Mouse (Mus musculus) layer of hippocampus, postnatal 14 days (tissue): ENCODE measurements around the gene Apba1. TPM values are rescaled to one million over a fixed set of nuclear protein-coding genes. Genes with fewer than 3 reads are reported as not detected.

Experiments used
- DNase-seq, 2 experiments: peaks; one replicate each; pipeline ENCODE4 v3.0.0; 2021 to 2022; ENCODE audit warnings: low spot score in 2 of 2, mixed read lengths in 1 of 2
- total RNA-seq, 2 experiments: library from RNA; stranded (reverse); gene quantifications; 2 replicates each; pipeline ENCODE4 v1.2.3; 2021

Gene Apba1
- total RNA-seq, 2 experiments from 2014 or later = 152 to 160 TPM

DNA sequence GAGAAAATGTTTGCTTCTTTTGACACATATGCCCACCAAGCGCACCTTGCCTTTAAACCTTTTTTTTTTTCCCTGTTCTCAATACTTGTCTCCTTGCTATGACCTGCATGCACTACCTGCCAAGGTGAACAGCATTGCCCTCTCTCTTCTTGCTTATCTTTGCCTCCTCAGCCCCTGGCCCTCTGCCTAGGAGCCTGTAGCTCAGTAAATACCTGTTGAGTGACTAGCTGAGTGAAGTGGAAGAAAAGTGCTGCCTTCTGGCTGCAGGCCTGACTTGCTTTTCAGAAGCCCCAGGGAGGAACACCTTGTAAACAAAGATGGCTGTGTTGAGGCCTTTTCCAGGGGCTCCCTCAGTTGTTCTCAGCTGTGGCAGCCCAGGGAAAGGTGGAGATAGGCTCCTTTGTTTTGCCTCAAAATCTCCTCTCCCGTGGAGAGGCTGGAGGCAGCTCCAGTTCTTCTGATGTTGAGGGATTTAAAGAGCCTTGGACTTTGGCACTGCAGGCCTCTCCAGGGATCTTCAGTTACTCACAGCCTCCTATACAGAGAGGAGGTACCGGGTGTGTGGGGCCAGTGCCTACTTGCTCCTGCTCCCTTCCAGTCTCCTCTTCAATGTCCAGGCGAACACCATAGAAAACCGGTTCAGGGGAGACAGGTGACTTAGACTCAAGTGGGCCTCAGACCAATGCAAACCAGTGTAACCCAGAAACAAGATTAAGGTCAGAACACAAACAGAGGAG, 209.6 kb downstream of the Apba1 start:
- DNase-seq = no peak

- DNase-seq = no peak
These were observed 210.2 kb downstream of the Apba1 start for GRCm38 (mm10) chr19:23968862-23969225.

DNA sequence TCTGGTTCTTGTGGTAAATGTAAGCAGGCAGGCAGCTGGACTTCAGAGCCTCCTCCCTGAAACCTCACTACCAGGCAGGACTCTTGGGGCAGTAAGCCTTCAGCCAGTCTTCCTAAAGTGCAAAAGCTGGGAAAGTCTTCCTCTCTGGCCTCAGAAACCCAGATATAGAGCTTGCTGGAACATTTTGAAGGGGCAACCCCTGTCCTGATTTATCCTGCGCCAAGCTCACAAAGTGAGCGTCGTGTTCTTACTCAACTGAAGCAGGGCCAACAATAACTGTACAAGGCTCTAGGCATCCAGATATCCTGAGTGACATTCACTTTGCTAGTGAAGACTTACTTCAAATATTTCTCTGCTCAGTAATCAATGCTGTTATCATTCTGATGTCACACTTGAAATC, 211.7 kb downstream of the Apba1 start:
- no peak for DNase-seq

GRCm38 (mm10) chr19:23971391-23971790, 212.7 kb downstream of the Apba1 start:
- no peak for DNase-seq

DNA sequence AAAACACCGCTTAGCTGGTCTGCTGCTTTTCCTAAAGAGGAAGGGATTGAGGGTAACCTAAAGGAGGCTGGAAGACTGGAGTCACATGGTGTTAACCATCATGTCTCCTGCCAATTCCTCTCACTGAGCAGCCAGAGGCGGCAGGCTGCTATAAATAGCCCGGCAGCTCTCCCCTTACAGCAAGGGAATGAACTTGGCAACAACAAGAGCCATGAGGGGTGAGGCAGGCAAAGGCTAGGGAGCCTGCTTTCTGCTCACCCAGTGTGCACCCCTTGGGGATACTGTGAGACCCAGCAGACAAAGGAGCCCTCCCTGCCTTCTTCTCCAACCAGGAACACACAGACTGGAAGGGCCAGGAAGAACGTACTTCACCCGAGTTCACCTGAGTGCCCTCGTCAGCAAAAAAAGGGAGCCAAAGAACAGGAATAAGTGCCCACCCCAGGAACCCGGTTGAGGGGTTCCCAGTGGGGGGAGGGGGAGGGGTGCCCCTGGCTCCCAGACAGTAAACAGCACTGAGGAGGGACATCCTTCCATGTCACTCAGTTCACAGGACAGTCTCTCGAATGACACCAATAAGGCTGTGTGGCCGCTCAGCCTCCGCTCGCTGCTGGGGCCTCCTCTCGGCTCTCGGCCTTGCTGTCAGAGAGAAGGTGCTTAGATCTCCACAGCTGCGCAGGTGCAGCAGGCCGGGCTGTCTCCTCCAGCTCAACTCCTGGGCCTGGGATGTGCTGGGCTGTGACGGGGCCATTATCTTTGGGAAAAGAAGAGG, 214.4 kb downstream of the Apba1 start:
- no peak for DNase-seq

DNA sequence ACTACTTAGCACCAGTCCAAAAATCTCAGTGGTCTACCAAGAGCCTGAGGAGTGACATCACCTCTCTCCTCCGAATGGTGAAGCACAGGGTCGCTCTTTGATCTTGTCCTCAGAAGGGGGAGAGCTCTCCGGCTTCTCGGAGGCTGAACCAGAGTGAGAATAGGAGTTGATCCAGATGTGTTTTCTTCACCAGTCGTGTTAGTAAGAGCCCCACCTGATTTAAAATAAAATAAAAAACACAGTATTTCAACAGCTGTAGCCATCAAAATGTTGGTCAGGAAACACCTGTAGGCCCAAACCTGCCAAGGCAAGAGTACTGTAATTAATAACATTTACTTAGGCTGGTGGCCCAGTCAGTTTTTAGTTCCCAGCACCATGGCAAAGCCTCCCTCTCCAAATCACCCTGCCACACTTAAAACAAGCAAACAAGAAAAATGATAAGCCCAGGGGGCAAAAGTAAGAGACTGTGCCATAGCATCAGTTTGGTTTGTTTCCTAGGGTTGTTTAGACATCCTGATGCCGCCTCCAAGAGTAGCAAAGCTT, 219.3 kb downstream of the Apba1 start:
- DNase-seq = no peak

DNA sequence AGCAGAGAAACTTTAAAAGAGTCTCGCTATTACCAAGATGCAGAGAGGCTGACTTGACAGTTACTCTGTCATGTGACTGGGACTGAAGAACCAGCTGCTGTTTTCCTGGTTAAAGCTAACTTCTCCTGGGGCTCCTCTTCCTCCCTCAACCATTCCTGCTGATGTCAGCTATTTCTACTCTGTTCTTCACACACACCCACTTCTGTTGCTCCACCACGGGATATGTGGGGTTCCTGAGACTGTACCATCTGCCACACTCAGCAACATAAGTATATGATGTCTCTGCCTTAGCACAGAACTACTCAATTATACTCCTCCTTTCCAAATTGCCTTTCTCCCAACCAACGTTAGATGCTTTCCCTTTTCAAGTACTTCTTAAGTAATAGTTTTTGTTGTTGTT, 221.9 kb downstream of the Apba1 start:
- DNase-seq = peak in 1 of 2 experiments; percentile 51

GRCm38 (mm10) chr19:23984186-23984585, 225.5 kb downstream of the Apba1 start:
- no peak for DNase-seq

DNA sequence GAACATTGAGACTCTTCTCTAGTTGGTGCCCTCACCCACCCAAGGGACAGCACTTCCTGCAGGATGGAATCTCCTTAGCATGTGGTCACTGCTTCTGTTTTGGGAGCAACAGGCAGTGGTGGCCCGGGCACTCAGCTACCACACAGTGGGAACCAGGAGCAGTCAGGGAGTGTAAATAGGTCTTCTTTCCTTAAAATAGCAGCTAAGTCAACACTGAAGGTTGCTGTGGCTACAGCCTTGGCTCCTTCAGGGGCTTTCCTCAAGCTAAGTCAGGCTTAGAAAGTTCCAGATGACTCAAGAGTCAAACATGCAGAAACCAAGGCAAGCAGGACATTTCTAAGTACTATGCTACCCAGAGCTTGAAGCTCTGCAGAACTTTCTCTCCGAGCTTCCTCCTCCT, 228.6 kb downstream of the Apba1 start:
- no peak for DNase-seq

DNA sequence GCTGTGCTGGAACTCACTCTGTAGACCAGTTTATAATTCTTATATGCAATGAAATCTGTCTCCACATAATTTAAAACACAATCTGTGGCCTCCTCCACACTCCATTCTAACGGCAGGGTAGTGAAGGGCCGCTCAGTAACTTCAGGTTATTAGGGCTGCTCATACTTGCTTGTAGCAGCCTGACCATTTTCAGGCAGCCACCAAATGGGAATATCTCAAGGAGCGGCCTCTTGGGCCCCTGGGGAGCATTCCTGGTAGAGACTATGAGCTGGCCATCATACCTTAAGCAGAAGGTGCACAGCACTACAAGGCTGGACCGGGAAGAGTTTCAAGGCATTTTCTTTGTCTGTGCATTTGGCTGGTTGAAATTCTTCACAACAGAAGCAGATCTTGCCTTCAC, 229.5 kb downstream of the Apba1 start:
- DNase-seq = no peak

- no peak for DNase-seq
These were observed 237.2 kb downstream of the Apba1 start for GRCm38 (mm10) chr19:23995766-23996399.

Other genes with a start within 250 kb of the Apba1 start
- 1 to 10 TPM; 1.7 to 2.5 TPM for gene 1700028P14Rik, start 106.1 kb upstream of the Apba1 start, total RNA-seq
- 10 to 100 TPM; 37.2 to 44.2 TPM for gene Ptar1, start 71.5 kb upstream of the Apba1 start, total RNA-seq